Mouse (Mus musculus): ENCODE data around the gene Stim2. TPM values are rescaled to one million over a fixed set of nuclear protein-coding genes. Genes with fewer than 3 reads are reported as not detected.
A peak's percentile ranks its signal among the peaks of the same experiment; 100 is the strongest.

Gene Stim2
- polyA plus RNA-seq, 1 experiment = 15.3 TPM

DNA sequence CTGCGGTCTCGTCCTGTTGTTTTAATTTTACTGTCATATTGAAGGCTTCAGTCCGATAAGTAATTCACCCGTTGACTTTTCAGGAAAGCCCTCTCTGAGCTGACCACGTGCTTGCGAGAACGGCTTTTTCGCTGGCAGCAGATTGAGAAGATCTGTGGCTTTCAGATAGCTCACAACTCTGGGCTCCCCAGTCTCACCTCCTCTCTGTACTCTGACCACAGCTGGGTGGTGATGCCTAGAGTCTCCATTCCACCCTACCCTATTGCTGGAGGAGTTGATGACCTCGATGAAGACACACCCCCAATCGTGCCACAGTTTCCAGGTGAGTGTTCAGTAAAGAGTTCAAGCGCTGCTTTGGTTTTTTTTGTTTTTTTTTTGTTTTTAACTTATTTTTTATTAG lies 112.5 kb downstream of the Stim2 start:
- H3K79me3 ChIP-seq (ENCODE audit: low read depth) = no peaks in the 10 kb centered on the region
- no peak overlapping the region for H3K4me3 ChIP-seq (ENCODE audit: insufficient read depth, poor library complexity, severe bottlenecking)
- no peak overlapping the region for H3ac ChIP-seq (ENCODE audit: control insufficient read depth, insufficient read length, low read depth)
- H3K79me2 ChIP-seq (ENCODE audit: control insufficient read depth, insufficient read depth) = no peaks in the 10 kb centered on the region
- TF ChIP-seq USF1 (IDR thresholded peaks at IDR 0.05; ENCODE audit: low read depth) = no peak
- no peak for TF ChIP-seq MYOG (IDR thresholded peaks at IDR 0.05; ENCODE audit: control insufficient read depth, extremely low read depth, insufficient read length)
- TF ChIP-seq CEBPB (IDR thresholded peaks at IDR 0.05; ENCODE audit: low read depth) = no peak
- H3K36me3 ChIP-seq (ENCODE audit: control insufficient read depth, insufficient read depth) = peaks cover 17% of the 10 kb centered on the region
- H3K27me3 ChIP-seq (ENCODE audit: control insufficient read depth, insufficient read depth, insufficient read length) = no peaks in the 10 kb centered on the region

DNA sequence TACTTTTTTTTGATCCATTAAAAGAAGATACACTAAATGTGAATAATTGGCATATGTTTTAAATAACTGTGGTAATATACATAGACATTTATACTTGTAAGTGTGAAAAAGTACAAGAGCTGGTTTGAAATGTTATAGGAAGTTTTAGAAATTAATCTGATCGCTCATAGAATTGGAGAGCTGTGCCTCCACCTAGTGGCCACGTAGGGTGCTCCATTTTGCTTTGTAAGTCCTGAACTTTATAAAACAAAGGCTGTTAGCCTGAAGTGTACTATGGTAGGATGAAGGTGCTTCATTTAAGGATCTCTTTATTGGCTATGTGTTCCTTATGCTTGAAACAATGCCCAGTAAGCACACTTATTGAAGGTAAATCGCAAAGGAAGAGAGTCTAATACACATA lies 115.0 kb downstream of the Stim2 start:
- Histone ChIP-seq H3K4me3 (ENCODE audit: insufficient read depth, poor library complexity, severe bottlenecking) (no peak overlapping the region), H3K27me3 (ENCODE audit: control insufficient read depth, insufficient read depth, insufficient read length) (no peaks in the 10 kb centered on the region), H3ac (ENCODE audit: control insufficient read depth, insufficient read length, low read depth) (no peak overlapping the region), H3K79me3 (ENCODE audit: low read depth) (no peaks in the 10 kb centered on the region), H3K36me3 (ENCODE audit: control insufficient read depth, insufficient read depth) (peaks cover 31% of the 10 kb centered on the region), H3K79me2 (ENCODE audit: control insufficient read depth, insufficient read depth) (no peaks in the 10 kb centered on the region)
- no peak for TF ChIP-seq CEBPB (IDR thresholded peaks at IDR 0.05; ENCODE audit: low read depth)
- TF ChIP-seq MAX (IDR thresholded peaks at IDR 0.05) = no peak
- TF ChIP-seq CTCF (IDR thresholded peaks at IDR 0.05; ENCODE audit: control insufficient read depth, insufficient read depth, insufficient read length) = peak; percentile 13

DNA sequence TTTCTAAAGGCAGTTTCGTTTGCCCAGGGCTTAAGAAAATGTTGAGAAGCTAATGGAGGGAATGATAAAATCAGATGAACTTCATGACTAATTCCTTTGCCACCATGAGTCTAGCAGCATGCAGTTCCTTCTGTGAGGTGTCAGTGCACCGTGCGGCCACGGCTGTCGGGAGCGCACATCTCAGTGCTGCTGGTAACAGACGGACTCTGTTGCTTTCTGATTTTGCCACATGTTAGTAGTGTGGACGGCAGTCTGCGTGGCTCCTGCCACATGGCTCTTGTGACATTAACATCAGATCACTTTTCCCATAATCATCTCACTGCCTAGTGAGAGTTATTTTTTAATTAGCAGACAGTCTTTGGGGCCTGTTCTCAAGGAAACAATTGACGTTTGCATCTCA lies 118.2 kb downstream of the Stim2 start:
- Histone ChIP-seq H3K27me3 (ENCODE audit: control insufficient read depth, insufficient read depth, insufficient read length) (no peaks in the 10 kb centered on the region), H3K79me3 (ENCODE audit: low read depth) (no peaks in the 10 kb centered on the region)

DNA sequence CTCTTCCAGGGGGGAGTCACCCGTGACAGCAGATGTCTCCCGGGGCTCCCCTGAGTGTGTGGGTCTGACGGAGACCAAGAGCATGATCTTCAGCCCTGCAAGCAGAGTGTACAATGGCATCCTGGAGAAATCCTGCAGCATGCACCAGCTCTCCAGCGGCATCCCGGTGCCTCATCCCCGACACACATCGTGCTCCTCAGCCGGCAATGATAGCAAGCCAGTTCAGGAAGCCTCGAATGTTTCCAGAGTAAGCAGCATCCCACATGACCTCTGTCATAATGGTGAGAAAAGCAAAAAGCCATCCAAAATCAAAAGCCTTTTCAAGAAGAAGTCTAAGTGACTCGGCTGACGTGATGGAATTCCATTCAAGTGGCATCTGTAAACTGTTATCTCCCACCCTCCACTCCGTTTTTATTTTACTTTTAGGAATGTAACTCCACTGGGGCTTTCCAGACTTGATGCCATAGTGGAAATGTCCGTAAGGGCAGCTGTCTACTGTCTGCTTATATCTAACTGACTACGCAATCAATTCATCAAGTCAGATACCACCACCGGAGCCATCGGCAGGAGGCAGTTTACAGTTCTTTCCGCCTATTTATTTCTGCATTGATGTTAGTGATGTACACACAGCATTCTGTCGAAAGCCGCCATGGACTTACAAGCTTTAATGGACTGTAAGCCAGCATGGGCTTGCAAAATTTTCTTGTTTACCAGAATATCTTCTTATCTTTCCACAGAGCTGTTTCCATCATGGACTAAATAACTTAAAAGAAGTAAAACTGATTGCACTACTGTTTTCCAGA lies 120.3 kb downstream of the Stim2 start:
- Histone ChIP-seq H3ac (ENCODE audit: control insufficient read depth, insufficient read length, low read depth) (no peak overlapping the region), H3K27me3 (ENCODE audit: control insufficient read depth, insufficient read depth, insufficient read length) (no peaks in the 10 kb centered on the region), H3K79me3 (ENCODE audit: low read depth) (no peaks in the 10 kb centered on the region), H3K4me3 (ENCODE audit: insufficient read depth, poor library complexity, severe bottlenecking) (no peak overlapping the region), H3K36me3 (ENCODE audit: control insufficient read depth, insufficient read depth) (peaks cover 51% of the 10 kb centered on the region), H3K79me2 (ENCODE audit: control insufficient read depth, insufficient read depth) (no peaks in the 10 kb centered on the region)
- no peak for TF ChIP-seq MYOG (IDR thresholded peaks at IDR 0.05; ENCODE audit: control insufficient read depth, extremely low read depth, insufficient read length)
- no peak for TF ChIP-seq CTCF (IDR thresholded peaks at IDR 0.05; ENCODE audit: control insufficient read depth, insufficient read depth, insufficient read length)
- no peak for TF ChIP-seq CEBPB (IDR thresholded peaks at IDR 0.05; ENCODE audit: low read depth)
- TF ChIP-seq USF1 (IDR thresholded peaks at IDR 0.05; ENCODE audit: low read depth) = no peak
- no peak for TF ChIP-seq MAX (IDR thresholded peaks at IDR 0.05)
- TF ChIP-seq FOSL1 (IDR thresholded peaks at IDR 0.05; ENCODE audit: insufficient read depth, low read length, poor library complexity, severe bottlenecking) = no peak
- TF ChIP-seq MYOD1 (IDR thresholded peaks at IDR 0.05; ENCODE audit: control insufficient read depth, insufficient read length, low read depth) = no peak

More for the DNA sequence above, 118.2 kb downstream of the Stim2 start:
- TF ChIP-seq MAX (IDR thresholded peaks at IDR 0.05) = no peak
- no peak for TF ChIP-seq FOSL1 (IDR thresholded peaks at IDR 0.05; ENCODE audit: insufficient read depth, low read length, poor library complexity, severe bottlenecking)
- no peak for TF ChIP-seq CEBPB (IDR thresholded peaks at IDR 0.05; ENCODE audit: low read depth)
- TF ChIP-seq MYOD1 (IDR thresholded peaks at IDR 0.05; ENCODE audit: control insufficient read depth, insufficient read length, low read depth) = no peak
- no peak for TF ChIP-seq CTCF (IDR thresholded peaks at IDR 0.05; ENCODE audit: control insufficient read depth, insufficient read depth, insufficient read length)
- no peak for TF ChIP-seq USF1 (IDR thresholded peaks at IDR 0.05; ENCODE audit: low read depth)
- TF ChIP-seq MYOG (IDR thresholded peaks at IDR 0.05; ENCODE audit: control insufficient read depth, extremely low read depth, insufficient read length) = no peak
- Histone ChIP-seq H3ac (ENCODE audit: control insufficient read depth, insufficient read length, low read depth) (no peak overlapping the region), H3K4me3 (ENCODE audit: insufficient read depth, poor library complexity, severe bottlenecking) (no peak overlapping the region), H3K36me3 (ENCODE audit: control insufficient read depth, insufficient read depth) (peaks cover 51% of the 10 kb centered on the region), H3K79me2 (ENCODE audit: control insufficient read depth, insufficient read depth) (no peaks in the 10 kb centered on the region)

DNA sequence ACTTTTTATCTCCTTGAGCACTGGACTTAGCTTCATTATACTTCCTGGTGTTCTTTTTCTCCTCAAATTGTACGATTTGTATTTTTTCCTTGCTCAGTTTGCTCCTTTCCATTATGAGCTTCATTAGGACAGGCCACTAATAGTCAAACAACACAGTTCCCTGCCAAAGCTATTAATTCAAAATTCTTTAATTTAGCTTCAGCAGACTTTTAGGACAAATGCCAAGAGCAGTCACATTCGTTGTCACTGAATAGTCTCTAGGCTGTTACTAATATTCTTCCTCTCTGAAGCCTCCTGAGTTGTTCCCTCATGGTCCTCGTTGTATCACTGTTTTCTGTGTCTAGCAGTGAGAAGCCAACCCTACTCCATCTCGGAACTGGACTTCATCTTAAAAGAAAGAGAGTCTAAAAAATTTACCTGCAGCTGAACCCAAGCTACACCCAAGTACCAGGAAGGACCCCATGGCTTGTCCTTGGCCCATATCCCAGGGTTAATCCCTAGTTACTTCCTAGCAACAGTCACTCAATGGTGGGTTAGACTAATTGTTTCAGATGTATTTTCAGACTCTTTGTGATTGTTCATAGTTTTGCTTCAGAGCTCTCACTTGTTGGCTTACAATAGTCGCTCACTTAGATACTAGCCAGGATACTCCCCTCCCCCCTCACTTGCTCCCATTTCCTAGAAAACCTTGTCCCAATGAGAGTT lies 149.9 kb downstream of the Stim2 start:
- H3K4me3 ChIP-seq (ENCODE audit: insufficient read depth, poor library complexity, severe bottlenecking) = no peak overlapping the region
- H3K79me3 ChIP-seq (ENCODE audit: low read depth) = no peaks in the 10 kb centered on the region
- H3K27me3 ChIP-seq (ENCODE audit: control insufficient read depth, insufficient read depth, insufficient read length) = peaks cover 4% of the 10 kb centered on the region
- TF ChIP-seq MAX (IDR thresholded peaks at IDR 0.05) (no peak), MYOG (IDR thresholded peaks at IDR 0.05; ENCODE audit: control insufficient read depth, extremely low read depth, insufficient read length) (no peak), USF1 (IDR thresholded peaks at IDR 0.05; ENCODE audit: low read depth) (no peak), CEBPB (IDR thresholded peaks at IDR 0.05; ENCODE audit: low read depth) (no peak), FOSL1 (IDR thresholded peaks at IDR 0.05; ENCODE audit: insufficient read depth, low read length, poor library complexity, severe bottlenecking) (no peak), CTCF (IDR thresholded peaks at IDR 0.05; ENCODE audit: control insufficient read depth, insufficient read depth, insufficient read length) (no peak), MYOD1 (IDR thresholded peaks at IDR 0.05; ENCODE audit: control insufficient read depth, insufficient read length, low read depth) (no peak)
- H3K79me2 ChIP-seq (ENCODE audit: control insufficient read depth, insufficient read depth) = no peaks in the 10 kb centered on the region
- no peak overlapping the region for H3ac ChIP-seq (ENCODE audit: control insufficient read depth, insufficient read length, low read depth)
- H3K36me3 ChIP-seq (ENCODE audit: control insufficient read depth, insufficient read depth) = no peaks in the 10 kb centered on the region

Data from C2C12 (cell line).